Mouse (Mus musculus): Measurements from ENCODE around the gene Ngfr.

Ngfr gene

GRCm38 (mm10) chr11:95520456-95521072 lies 67.0 kb downstream of the Ngfr start:
- peak; percentile 88 for DNase-seq (ENCODE audit: low spot score)

GRCm38 (mm10) chr11:95519996-95520395 lies 67.5 kb downstream of the Ngfr start:
- no peak for DNase-seq (ENCODE audit: low spot score)

GRCm38 (mm10) chr11:95519299-95519698 lies 68.2 kb downstream of the Ngfr start:
- no peak for DNase-seq (ENCODE audit: low spot score)
